13 mouse cellular contexts compared by ENCODE assay signal in the genomic region with DNA sequence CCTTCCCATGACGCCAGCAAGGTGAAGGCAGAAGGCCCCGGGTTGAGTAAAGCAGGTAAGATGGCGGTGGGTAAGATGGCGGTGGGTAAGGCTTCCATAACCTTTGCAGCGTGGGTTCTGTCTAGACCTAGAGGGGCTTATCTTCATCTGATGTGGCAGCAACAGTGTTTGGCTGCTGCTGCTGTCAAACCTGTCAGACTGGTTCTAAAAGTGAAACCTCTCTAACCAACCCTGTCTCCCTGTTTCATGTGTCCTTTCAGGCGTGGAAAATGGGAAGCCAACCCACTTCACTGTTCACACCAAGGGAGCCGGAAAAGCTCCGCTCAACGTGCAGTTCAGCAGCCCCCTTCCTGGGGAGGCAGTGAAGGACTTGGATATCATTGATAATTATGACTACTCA.
DNase-seq lines count a peak whose midpoint lies in the region; ATAC-seq and TF ChIP-seq lines count a peak whose summit lies in the region.
"Had no signal": no experiment of that assay in that cellular context is flagged by ENCODE, and none has a peak within 500 bp of the region (broad histone marks: within the 10 kb centered on the region; RNA-seq: fewer than 3 reads in every experiment).

No protein-coding gene starts in this region.

- DNase-seq in midbrain, embryonic 11.5 days (ENCODE audit: low spot score, missing footprints), result peak; percentile 28
- DNase-seq in lung, adult 2 months, result peak; percentile 43
- peak; percentile 79 for DNase-seq in stomach, postnatal 0 days (ENCODE audit: low spot score)
- DNase-seq in embryo, embryonic 11 days, result no peak
- no peak for DNase-seq in frontal cortex, postnatal 25 days (ENCODE audit: low spot score in 2 of 2)
- DNase-seq: adrenal gland, postnatal 25 days; cerebellum, adult 18-20 months; left cerebral cortex, postnatal 4 days had no signal

- no peak for TF ChIP-seq POLR2A in lung, adult 2 months (IDR thresholded peaks at IDR 0.05; ENCODE audit: borderline replicate concordance, extremely low read depth, low read depth, low read length)

- H3K4me3 ChIP-seq in midbrain, embryonic 11.5 days (ENCODE audit: low read depth, low read length), result no peak overlapping the region
- H3K4me3 ChIP-seq in midbrain, embryonic 15.5 days, result no peak overlapping the region
- H3K4me3 ChIP-seq in kidney, embryonic 16.5 days (ENCODE audit: low read length), result no peak overlapping the region
- no peak overlapping the region for H3K4me3 ChIP-seq in lung, adult 2 months (replicated peaks; ENCODE audit: extremely low read depth, low read depth, low read length)
- H3K4me3 ChIP-seq in stomach, postnatal 0 days (ENCODE audit: low read depth, low read length), result no peak overlapping the region
- H3K4me3 ChIP-seq: heart, embryonic 13.5 days; midbrain, embryonic 12.5 days had no signal

- H3K9me3 ChIP-seq in midbrain, embryonic 11.5 days (ENCODE audit: control insufficient read depth, low read length), result no peaks in the 10 kb centered on the region
- H3K9me3 ChIP-seq in midbrain, embryonic 15.5 days, result no peaks in the 10 kb centered on the region
- no peaks in the 10 kb centered on the region for H3K9me3 ChIP-seq in kidney, embryonic 16.5 days (ENCODE audit: low read length)
- no peaks in the 10 kb centered on the region for H3K9me3 ChIP-seq in stomach, postnatal 0 days (ENCODE audit: control insufficient read depth, low read length)
- H3K9me3 ChIP-seq: heart, embryonic 13.5 days; midbrain, embryonic 12.5 days had no signal

- no peak overlapping the region for H3K27ac ChIP-seq in midbrain, embryonic 11.5 days (ENCODE audit: low read depth, low read length)
- H3K27ac ChIP-seq in midbrain, embryonic 15.5 days, result no peak overlapping the region
- peak overlapping the region; percentile 65; the same call in 1 of the 2 replicates for H3K27ac ChIP-seq in kidney, embryonic 16.5 days (ENCODE audit: low read length)
- 0 out of 2 replicates have a peak overlapping the region, but pooled peaks have one; percentile 40 for H3K27ac ChIP-seq in stomach, postnatal 0 days (replicated peaks)
- H3K27ac ChIP-seq: heart, embryonic 13.5 days; midbrain, embryonic 12.5 days had no signal

- no peaks in the 10 kb centered on the region for H3K27me3 ChIP-seq in midbrain, embryonic 11.5 days (ENCODE audit: control insufficient read depth, insufficient read depth, low read length)
- H3K27me3 ChIP-seq in midbrain, embryonic 15.5 days (replicated peaks), result no peaks in the 10 kb centered on the region
- no peaks in the 10 kb centered on the region for H3K27me3 ChIP-seq in kidney, embryonic 16.5 days (ENCODE audit: insufficient read depth, low read length)
- H3K27me3 ChIP-seq in stomach, postnatal 0 days (ENCODE audit: control insufficient read depth, insufficient read depth, low read length), result no peaks in the 10 kb centered on the region
- H3K27me3 ChIP-seq: heart, embryonic 13.5 days; midbrain, embryonic 12.5 days had no signal

- ATAC-seq in midbrain, embryonic 11.5 days (ENCODE audit: low FRiP score), result no peak
- no peak for ATAC-seq in midbrain, embryonic 15.5 days (replicated peaks)
- peak; percentile 36; the same call in 1 of the 2 replicates for ATAC-seq in kidney, embryonic 16.5 days (ENCODE audit: low FRiP score, low TSS enrichment)
- peak; percentile 88 for ATAC-seq in stomach, postnatal 0 days (ENCODE audit: low FRiP score, low TSS enrichment)
- no peak for ATAC-seq in inflammation-experienced regulatory T-cells, adult 6 months

- WGBS in midbrain, embryonic 11.5 days, result 94% methylated on average over 9 of the region's 9 CpGs
- WGBS in midbrain, embryonic 15.5 days, result 93% methylated on average over 9 of the region's 9 CpGs
- 87% methylated on average over 9 of the region's 9 CpGs for WGBS in kidney, embryonic 16.5 days
- 75% methylated on average over 9 of the region's 9 CpGs for WGBS in lung, adult 2 months
- 72% methylated on average over 9 of the region's 9 CpGs for WGBS in stomach, postnatal 0 days

- TF ChIP-seq CTCF in lung, adult 2 months (IDR thresholded peaks at IDR 0.05; ENCODE audit: insufficient read depth, low read length), result no peak
- no peak for TF ChIP-seq CTCF in stomach, postnatal 0 days (IDR thresholded peaks at IDR 0.05; ENCODE audit: low read depth)

- no peak overlapping the region for H3K4me2 ChIP-seq in midbrain, embryonic 11.5 days
- no peak overlapping the region for H3K4me2 ChIP-seq in midbrain, embryonic 15.5 days
- no peak overlapping the region for H3K4me2 ChIP-seq in kidney, embryonic 16.5 days (replicated peaks; ENCODE audit: low read depth, low read length)
- no peak overlapping the region for H3K4me2 ChIP-seq in stomach, postnatal 0 days (replicated peaks; ENCODE audit: low read depth)
- H3K4me2 ChIP-seq: heart, embryonic 13.5 days; midbrain, embryonic 12.5 days had no signal

- no peak for TF ChIP-seq EP300 in stomach, postnatal 0 days (optimal IDR thresholded peaks at IDR 0.05)

- peaks cover 14% of the 10 kb centered on the region; the same call in 1 of the 2 replicates for H3K36me3 ChIP-seq in midbrain, embryonic 11.5 days (ENCODE audit: control insufficient read depth, insufficient read depth, low read length)
- peaks cover 40% of the 10 kb centered on the region for H3K36me3 ChIP-seq in midbrain, embryonic 15.5 days (replicated peaks)
- H3K36me3 ChIP-seq in kidney, embryonic 16.5 days (ENCODE audit: insufficient read depth, low read length), result peaks cover 48% of the 10 kb centered on the region
- H3K36me3 ChIP-seq in stomach, postnatal 0 days (ENCODE audit: control insufficient read depth, insufficient read depth, low read length), result peaks cover 20% of the 10 kb centered on the region; the same call in 1 of the 2 replicates

- no peak overlapping the region for H3K9ac ChIP-seq in midbrain, embryonic 11.5 days (ENCODE audit: low read length)
- H3K9ac ChIP-seq in midbrain, embryonic 15.5 days, result no peak overlapping the region
- H3K9ac ChIP-seq in kidney, embryonic 16.5 days (replicated peaks; ENCODE audit: low read length), result no peak overlapping the region
- no peak overlapping the region for H3K9ac ChIP-seq in stomach, postnatal 0 days (ENCODE audit: low read length)
- H3K9ac ChIP-seq: heart, embryonic 13.5 days; midbrain, embryonic 12.5 days had no signal

- no peaks in the 10 kb centered on the region for H3K4me1 ChIP-seq in midbrain, embryonic 11.5 days (ENCODE audit: control insufficient read depth, insufficient read depth, low read length)
- no peaks in the 10 kb centered on the region for H3K4me1 ChIP-seq in midbrain, embryonic 15.5 days
- peaks cover 26% of the 10 kb centered on the region for H3K4me1 ChIP-seq in kidney, embryonic 16.5 days (ENCODE audit: insufficient read depth, low read length)
- H3K4me1 ChIP-seq in lung, adult 2 months (ENCODE audit: control insufficient read depth, insufficient read depth, low read length), result no peaks in the 10 kb centered on the region; the same call in 1 of the 2 replicates
- H3K4me1 ChIP-seq in stomach, postnatal 0 days (replicated peaks; ENCODE audit: control insufficient read depth, insufficient read depth), result peaks cover 9% of the 10 kb centered on the region; the same call in 1 of the 2 replicates
- H3K4me1 ChIP-seq: midbrain, embryonic 12.5 days had no signal

Comparison
In these comparisons a context has a peak if more than half of its experiments do, and no peak if none do; other contexts are left out.
1. ATAC-seq: peak in kidney, embryonic 16.5 days (single experiment) and stomach, postnatal 0 days (single experiment); none in midbrain, embryonic 11.5 days (single experiment), midbrain, embryonic 15.5 days (single experiment) and inflammation-experienced regulatory T-cells, adult 6 months (single experiment).
2. DNase-seq: peak in midbrain, embryonic 11.5 days (single experiment), lung, adult 2 months (single experiment) and stomach, postnatal 0 days (single experiment); none in embryo, embryonic 11 days (single experiment) and frontal cortex, postnatal 25 days (0 of 2).
3. H3K27ac ChIP-seq: peak in kidney, embryonic 16.5 days (single experiment) and stomach, postnatal 0 days (single experiment); none in midbrain, embryonic 11.5 days (single experiment) and midbrain, embryonic 15.5 days (single experiment).